Mouse (Mus musculus) spleen, adult 2 months (tissue): ENCODE measurements around the gene Pirt.

ENCODE experiments used
- CTCF ChIP-seq: fragments of 200-500 bp; IDR thresholded peaks from 2 replicates; pipeline ENCODE4 v1.5.1; 2011; ENCODE audit warnings: mild to moderate bottlenecking, inconsistent platforms; ENCODE audit not compliant: insufficient read depth, insufficient read length, insufficient replicate concordance; ENCODE audit errors: extremely low read depth
- POLR2A ChIP-seq: fragments of 200-500 bp; IDR thresholded peaks from 2 replicates; pipeline ENCODE4 v1.6.1; 2011; ENCODE audit warnings: low read depth, low read length, inconsistent platforms

DNA sequence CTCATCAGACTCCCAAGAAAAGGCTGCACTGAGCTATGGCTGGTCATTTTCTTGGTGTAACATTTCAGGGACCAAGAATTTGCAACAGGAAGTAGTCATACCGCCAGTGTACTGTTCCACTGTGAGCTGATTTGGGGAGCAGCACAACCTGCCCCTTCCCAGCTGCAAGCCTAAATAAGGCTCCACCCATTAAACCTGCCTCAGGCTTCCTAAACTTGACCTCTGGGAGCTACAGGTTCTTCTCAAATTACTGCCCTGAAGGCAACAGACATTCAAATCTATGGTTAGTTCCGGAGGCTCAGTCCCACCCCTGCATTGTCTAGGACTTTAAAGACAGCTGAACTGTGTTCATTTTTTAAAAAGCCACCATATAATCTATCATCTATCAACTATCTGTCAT, 8.2 kb downstream of the Pirt start:
- no peak for TF ChIP-seq CTCF
- no peak for TF ChIP-seq POLR2A
